Mouse (Mus musculus) E14TG2a.4 (cell line): ENCODE results near the gene Borcs8.

ENCODE experiments used
- CTCF ChIP-seq: conservative IDR thresholded peaks from 2 replicates; pipeline ENCODE4 v1.5.1; 2014; ENCODE audit warnings: low read length
- NANOG ChIP-seq: IDR thresholded peaks from 2 replicates; pipeline ENCODE4 v1.6.1; 2014; ENCODE audit warnings: borderline replicate concordance, low read length, mixed read lengths

DNA sequence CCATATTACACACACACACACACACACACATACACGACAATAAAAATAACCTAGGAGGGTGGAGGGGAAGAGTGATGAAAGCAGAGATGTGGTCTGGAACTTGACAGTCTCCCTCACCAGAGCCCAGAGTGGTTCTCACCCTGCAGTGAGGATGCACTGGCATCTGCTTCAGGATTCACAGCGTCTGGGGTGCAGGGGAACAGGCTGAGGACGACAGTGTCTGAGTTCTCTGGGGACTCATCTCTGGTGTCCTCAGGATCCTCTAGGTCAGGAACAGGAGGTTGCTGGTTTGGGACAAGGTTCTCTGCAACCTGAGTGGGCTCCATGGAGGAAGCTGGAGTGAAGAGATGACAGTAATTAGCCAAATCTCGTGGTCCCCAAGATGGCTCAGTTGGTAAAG is 1.4 kb upstream of the Borcs8 start:
- TF ChIP-seq CTCF (no peak), NANOG (no peak)
